Mouse (Mus musculus) CD4-positive naive resting alpha-beta T cell, adult 57 days (primary cell): ENCODE measurements around the gene Rcvrn. TPM values are rescaled to one million over a fixed set of nuclear protein-coding genes. Genes with fewer than 3 reads are reported as not detected.

Experiments
- total RNA-seq: library from RNA; stranded (reverse); gene quantifications from one replicate; pipeline ENCODE4 v1.2.4, GENCODE M21; 2023

Rcvrn gene
- total RNA-seq = not detected

DNA sequence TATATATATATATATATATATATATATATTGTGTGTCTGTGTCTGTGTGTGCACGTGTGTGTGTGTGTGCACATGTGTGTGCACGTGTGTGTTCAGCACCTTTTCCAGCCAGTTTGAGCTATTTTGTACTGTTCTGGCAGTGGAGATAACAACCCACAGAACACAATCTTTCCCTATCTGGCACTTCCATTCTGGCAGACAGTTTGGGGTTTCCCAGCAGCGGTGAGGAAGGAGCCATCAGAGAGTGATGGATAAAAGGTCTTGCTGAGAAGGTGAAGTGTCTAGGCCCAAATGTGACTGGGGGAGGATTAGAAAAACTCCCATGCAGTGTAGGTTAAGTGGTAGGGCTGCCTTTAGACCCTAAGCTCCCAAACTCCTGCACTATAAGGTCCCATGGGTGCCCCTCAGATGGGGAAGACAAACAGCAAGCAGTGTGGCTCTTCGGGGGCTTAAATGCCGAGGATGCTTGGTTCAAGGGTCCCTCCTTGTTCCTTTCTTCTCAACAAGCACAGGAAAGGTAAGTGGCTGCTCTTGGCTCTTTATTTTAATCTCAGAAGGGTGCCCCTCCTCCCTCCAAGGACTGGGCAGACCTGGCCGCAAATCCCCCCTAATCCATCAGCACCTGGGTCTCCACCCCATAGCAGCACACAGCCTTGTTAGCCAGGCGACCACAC is at the start of gene Rcvrn:
Rcvrn (plus strand) TSS at position 624 of the 674 bp plus-strand sequence.

Other genes with a start within 250 kb of the Rcvrn start
- gene Gas7, start 239.9 kb upstream of the Rcvrn start, total RNA-seq = 0.89 TPM
- gene Glp2r, start 75.8 kb downstream of the Rcvrn start, total RNA-seq = not detected
- gene Gsg1l2, start 79.3 kb downstream of the Rcvrn start, total RNA-seq = not detected
- gene Dhrs7c, start 102.9 kb downstream of the Rcvrn start, total RNA-seq = not detected
- gene Usp43, start 226.8 kb downstream of the Rcvrn start, total RNA-seq = not detected